11 mouse cellular contexts compared by ENCODE assay signal in the genomic region with DNA sequence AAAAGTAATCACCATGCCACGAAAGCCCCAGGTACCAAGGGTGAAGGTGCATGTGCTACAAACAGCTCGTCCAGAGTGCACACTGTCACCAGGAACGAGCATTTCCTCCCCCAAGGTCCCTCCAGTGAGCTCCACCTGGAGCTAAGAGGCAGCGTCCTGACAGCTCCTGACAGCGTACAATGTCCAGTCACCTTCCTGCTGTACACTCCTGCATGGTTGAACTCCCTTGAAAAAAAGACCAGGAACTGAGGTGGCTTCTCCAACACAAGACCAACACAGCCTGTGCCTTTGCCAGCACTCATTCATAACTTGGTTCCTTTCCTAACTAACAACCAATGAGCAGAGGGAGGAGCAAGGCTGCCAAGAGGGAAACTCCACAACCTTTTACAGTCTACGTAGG. TPM values are rescaled to one million over a fixed set of nuclear protein-coding genes. Genes with fewer than 3 reads are reported as not detected.
A peak's percentile ranks its signal among the peaks of the same experiment; 100 is the strongest.
DNase-seq lines count a peak whose midpoint lies in the region; TF ChIP-seq lines count a peak whose summit lies in the region.
"Had no signal": no experiment of that assay in that cellular context is flagged by ENCODE, and none has a peak within 500 bp of the region (broad histone marks: within the 10 kb centered on the region; RNA-seq: fewer than 3 reads in every experiment).

No protein-coding gene starts in this region.

- peak; percentile 36 to 40 for DNase-seq in cerebellum, adult 18-20 months
- DNase-seq in cerebellum, adult 8-10 months: no peak
- peak; percentile 17 for DNase-seq in lung, adult 2 months
- DNase-seq in lung, postnatal 10 days: no peak
- peak; percentile 84 for DNase-seq in kidney, adult 9 months
- no peak for DNase-seq in spleen, postnatal 4 days (ENCODE audit: low spot score in 2 of 2)
- no peak for DNase-seq in B cell, adult 2 months
- DNase-seq: gastrocnemius, postnatal 36 days had no signal

- no peaks in the 10 kb centered on the region for H3K36me3 ChIP-seq in small intestine, adult 2 months (ENCODE audit: control insufficient read depth, insufficient read depth, low read length)

- no peak for TF ChIP-seq CTCF in lung, adult 2 months (IDR thresholded peaks at IDR 0.05; ENCODE audit: insufficient read depth, low read length)
- TF ChIP-seq CTCF in small intestine, adult 2 months (IDR thresholded peaks at IDR 0.05; ENCODE audit: extremely low read depth, insufficient read length, insufficient replicate concordance, low read depth, low read length): no peak

- peak overlapping the region; percentile 90 for H3K27ac ChIP-seq in small intestine, adult 2 months (ENCODE audit: insufficient read depth, low read depth, low read length)
- H3K27ac ChIP-seq: embryonic facial prominence, embryonic 15.5 days; left cerebral cortex, adult 2 months had no signal

- TF ChIP-seq POLR2A in lung, adult 2 months (IDR thresholded peaks at IDR 0.05; ENCODE audit: borderline replicate concordance, extremely low read depth, low read depth, low read length): no peak
- TF ChIP-seq POLR2A in small intestine, adult 2 months (IDR thresholded peaks at IDR 0.05; ENCODE audit: low read depth, low read length): no peak

- H3K27me3 ChIP-seq in small intestine, adult 2 months (ENCODE audit: control insufficient read depth, insufficient read depth, low read length): no peaks in the 10 kb centered on the region
- H3K27me3 ChIP-seq: embryonic facial prominence, embryonic 15.5 days had no signal

- H3K4me3 ChIP-seq in lung, adult 2 months (replicated peaks; ENCODE audit: extremely low read depth, low read depth, low read length): no peak overlapping the region
- no peak overlapping the region for H3K4me3 ChIP-seq in small intestine, adult 2 months (ENCODE audit: low read depth, low read length)
- H3K4me3 ChIP-seq: embryonic facial prominence, embryonic 15.5 days; left cerebral cortex, adult 2 months had no signal

- WGBS in lung, adult 2 months: 35% methylated on average over 6 of the region's 6 CpGs
- 22% methylated on average over 6 of the region's 6 CpGs for whole genome bisulfite sequencing in small intestine, adult 2 months

- peaks cover 27% of the 10 kb centered on the region for H3K4me1 ChIP-seq in lung, adult 2 months (ENCODE audit: control insufficient read depth, insufficient read depth, low read length)
- peaks cover 12% of the 10 kb centered on the region for H3K4me1 ChIP-seq in small intestine, adult 2 months (ENCODE audit: control insufficient read depth, insufficient read depth, insufficient read length, low read length)

RNA-seq across cellular contexts. Expression of a gene that starts 3.5 kb away (rescaled TPM):
- polyA plus RNA-seq in lung, adult 2 months (2012; rRNA removed): 8.1 and 13.0 TPM in 2 replicates
- polyA plus RNA-seq in small intestine, adult 2 months (2012; rRNA removed): 4.4 and 6.9 TPM in 2 replicates

RNA-seq across cellular contexts. Expression of a gene that starts 42.9 kb away (rescaled TPM):
- polyA plus RNA-seq in lung, adult 2 months (2012; rRNA removed): 0.34 and 15.0 TPM in 2 replicates
- 0.13 and 0.23 TPM in 2 replicates for polyA plus RNA-seq in small intestine, adult 2 months (2012; rRNA removed)

Comparison
In these comparisons a context has a peak if more than half of its experiments do, and no peak if none do; other contexts are left out.
1. DNase-seq: peak in cerebellum, adult 18-20 months (2 of 2), lung, adult 2 months (single experiment) and kidney, adult 9 months (single experiment); none in cerebellum, adult 8-10 months (single experiment), lung, postnatal 10 days (single experiment), spleen, postnatal 4 days (0 of 2) and B cell, adult 2 months (0 of 2).